Mouse (Mus musculus): ENCODE measurements around the gene Bdkrb1. TPM values are rescaled to one million over a fixed set of nuclear protein-coding genes. Genes with fewer than 3 reads are reported as not detected.

The Bdkrb1 gene
- polyA plus RNA-seq, 1 experiment from 2014 or later = 0.33 TPM

- Histone ChIP-seq H3K4me1 (replicated peaks; ENCODE audit: control insufficient read depth, insufficient read depth, low read length) (no peaks in the 10 kb centered on the region), H3K9ac (no peak overlapping the region), H3K27me3 (ENCODE audit: control insufficient read depth, insufficient read depth, low read length) (no peaks in the 10 kb centered on the region), H3K27ac (no peak overlapping the region), H3K36me3 (replicated peaks; ENCODE audit: control insufficient read depth, insufficient read depth) (peaks cover 21% of the 10 kb centered on the region), H3K4me2 (replicated peaks) (no peak overlapping the region), H3K4me3 (replicated peaks; ENCODE audit: low read length) (no peak overlapping the region), H3K9me3 (ENCODE audit: control insufficient read depth, low read length) (no peaks in the 10 kb centered on the region)
- DNase-seq (ENCODE audit: low spot score) (peak; percentile 84), ATAC-seq (ENCODE audit: low FRiP score) (peak; percentile 64; the same call in 1 of the 2 replicates)
- 10% methylated on average over 7 of the region's 7 CpGs for WGBS
These were observed 8.9 kb downstream of the Bdkrb1 start for GRCm38 (mm10) chr12:105611748-105612147.

- H3K36me3 ChIP-seq (replicated peaks; ENCODE audit: control insufficient read depth, insufficient read depth) = peaks cover 38% of the 10 kb centered on the region
- H3K27me3 ChIP-seq (ENCODE audit: control insufficient read depth, insufficient read depth, low read length) = no peaks in the 10 kb centered on the region
- H3K9me3 ChIP-seq (ENCODE audit: control insufficient read depth, low read length) = no peaks in the 10 kb centered on the region
- H3K4me1 ChIP-seq (replicated peaks; ENCODE audit: control insufficient read depth, insufficient read depth, low read length) = no peaks in the 10 kb centered on the region
- H3K9ac ChIP-seq = no peak overlapping the region
- H3K4me2 ChIP-seq (replicated peaks) = no peak overlapping the region
- WGBS = 90% methylated on average over 10 of the region's 10 CpGs
- no peak overlapping the region for H3K27ac ChIP-seq
- no peak for DNase-seq (ENCODE audit: low spot score)
- no peak overlapping the region for H3K4me3 ChIP-seq (replicated peaks; ENCODE audit: low read length)
- ATAC-seq (ENCODE audit: low FRiP score) = no peak
These were observed 10.7 kb downstream of the Bdkrb1 start for GRCm38 (mm10) chr12:105613559-105613958.

- H3K4me3 ChIP-seq (replicated peaks; ENCODE audit: low read length) = no peak overlapping the region
- 96% methylated on average over 7 of the region's 7 CpGs for WGBS
- H3K27me3 ChIP-seq (ENCODE audit: control insufficient read depth, insufficient read depth, low read length) = no peaks in the 10 kb centered on the region
- no peaks in the 10 kb centered on the region for H3K9me3 ChIP-seq (ENCODE audit: control insufficient read depth, low read length)
- ATAC-seq (ENCODE audit: low FRiP score) (no peak), DNase-seq (ENCODE audit: low spot score) (no peak)
- peaks cover 82% of the 10 kb centered on the region for H3K36me3 ChIP-seq (replicated peaks; ENCODE audit: control insufficient read depth, insufficient read depth)
- H3K9ac ChIP-seq = no peak overlapping the region
- no peak overlapping the region for H3K4me2 ChIP-seq (replicated peaks)
- H3K27ac ChIP-seq = no peak overlapping the region
- no peaks in the 10 kb centered on the region for H3K4me1 ChIP-seq (replicated peaks; ENCODE audit: control insufficient read depth, insufficient read depth, low read length)
These were observed 19.2 kb downstream of the Bdkrb1 start for GRCm38 (mm10) chr12:105622048-105622447.

- Histone ChIP-seq H3K27me3 (ENCODE audit: control insufficient read depth, insufficient read depth, low read length) (no peaks in the 10 kb centered on the region), H3K9ac (no peak overlapping the region), H3K27ac (no peak overlapping the region), H3K4me3 (replicated peaks; ENCODE audit: low read length) (no peak overlapping the region), H3K4me2 (replicated peaks) (no peak overlapping the region), H3K4me1 (replicated peaks; ENCODE audit: control insufficient read depth, insufficient read depth, low read length) (no peaks in the 10 kb centered on the region), H3K36me3 (replicated peaks; ENCODE audit: control insufficient read depth, insufficient read depth) (peaks cover 80% of the 10 kb centered on the region), H3K9me3 (ENCODE audit: control insufficient read depth, low read length) (no peaks in the 10 kb centered on the region)
- no peak for ATAC-seq (ENCODE audit: low FRiP score)
- DNase-seq (ENCODE audit: low spot score) = no peak
- WGBS = 58% methylated on average over 12 of the region's 12 CpGs
These were observed 20.2 kb downstream of the Bdkrb1 start for GRCm38 (mm10) chr12:105622981-105623539.

- WGBS = 84% methylated on average over 7 of the region's 7 CpGs
- Histone ChIP-seq H3K9me3 (ENCODE audit: control insufficient read depth, low read length) (no peaks in the 10 kb centered on the region), H3K4me1 (replicated peaks; ENCODE audit: control insufficient read depth, insufficient read depth, low read length) (no peaks in the 10 kb centered on the region), H3K9ac (no peak overlapping the region), H3K27me3 (ENCODE audit: control insufficient read depth, insufficient read depth, low read length) (no peaks in the 10 kb centered on the region), H3K4me2 (replicated peaks) (no peak overlapping the region), H3K27ac (no peak overlapping the region), H3K36me3 (replicated peaks; ENCODE audit: control insufficient read depth, insufficient read depth) (peaks cover 66% of the 10 kb centered on the region), H3K4me3 (replicated peaks; ENCODE audit: low read length) (no peak overlapping the region)
- DNase-seq (ENCODE audit: low spot score) (no peak), ATAC-seq (ENCODE audit: low FRiP score) (no peak)
These were observed 22.9 kb downstream of the Bdkrb1 start for GRCm38 (mm10) chr12:105625798-105626197.

- Histone ChIP-seq H3K4me3 (replicated peaks; ENCODE audit: low read length) (no peak overlapping the region), H3K4me2 (replicated peaks) (no peak overlapping the region), H3K9me3 (ENCODE audit: control insufficient read depth, low read length) (no peaks in the 10 kb centered on the region), H3K36me3 (replicated peaks; ENCODE audit: control insufficient read depth, insufficient read depth) (peaks cover 79% of the 10 kb centered on the region), H3K27me3 (ENCODE audit: control insufficient read depth, insufficient read depth, low read length) (no peaks in the 10 kb centered on the region), H3K9ac (no peak overlapping the region), H3K4me1 (replicated peaks; ENCODE audit: control insufficient read depth, insufficient read depth, low read length) (no peaks in the 10 kb centered on the region), H3K27ac (no peak overlapping the region)
- WGBS = 94% methylated on average over 13 of the region's 13 CpGs
- DNase-seq (ENCODE audit: low spot score) = no peak
- no peak for ATAC-seq (ENCODE audit: low FRiP score)
These were observed 31.6 kb downstream of the Bdkrb1 start for GRCm38 (mm10) chr12:105634374-105635067.

- H3K4me2 ChIP-seq (replicated peaks) = no peak overlapping the region
- DNase-seq (ENCODE audit: low spot score) (no peak), ATAC-seq (ENCODE audit: low FRiP score) (no peak)
- 92% methylated on average over 9 of the region's 9 CpGs for WGBS
- no peak overlapping the region for H3K4me3 ChIP-seq (replicated peaks; ENCODE audit: low read length)
- no peaks in the 10 kb centered on the region for H3K27me3 ChIP-seq (ENCODE audit: control insufficient read depth, insufficient read depth, low read length)
- no peaks in the 10 kb centered on the region for H3K4me1 ChIP-seq (replicated peaks; ENCODE audit: control insufficient read depth, insufficient read depth, low read length)
- peaks cover 96% of the 10 kb centered on the region for H3K36me3 ChIP-seq (replicated peaks; ENCODE audit: control insufficient read depth, insufficient read depth)
- no peak overlapping the region for H3K27ac ChIP-seq
- H3K9ac ChIP-seq = no peak overlapping the region
- no peaks in the 10 kb centered on the region for H3K9me3 ChIP-seq (ENCODE audit: control insufficient read depth, low read length)
These were observed 33.7 kb downstream of the Bdkrb1 start for GRCm38 (mm10) chr12:105636551-105636950.

- H3K4me2 ChIP-seq (replicated peaks) = no peak overlapping the region
- WGBS = 79% methylated on average over 4 of the region's 4 CpGs
- DNase-seq (ENCODE audit: low spot score) = no peak
- no peaks in the 10 kb centered on the region for H3K4me1 ChIP-seq (replicated peaks; ENCODE audit: control insufficient read depth, insufficient read depth, low read length)
- no peak overlapping the region for H3K4me3 ChIP-seq (replicated peaks; ENCODE audit: low read length)
- no peak overlapping the region for H3K9ac ChIP-seq
- H3K27me3 ChIP-seq (ENCODE audit: control insufficient read depth, insufficient read depth, low read length) = no peaks in the 10 kb centered on the region
- no peak for ATAC-seq (ENCODE audit: low FRiP score)
- no peaks in the 10 kb centered on the region for H3K9me3 ChIP-seq (ENCODE audit: control insufficient read depth, low read length)
- no peak overlapping the region for H3K27ac ChIP-seq
- H3K36me3 ChIP-seq (replicated peaks; ENCODE audit: control insufficient read depth, insufficient read depth) = peaks cover 99% of the 10 kb centered on the region
These were observed 34.7 kb downstream of the Bdkrb1 start for GRCm38 (mm10) chr12:105637554-105637953.

- H3K36me3 ChIP-seq (replicated peaks; ENCODE audit: control insufficient read depth, insufficient read depth) = peaks cover 97% of the 10 kb centered on the region
- no peak for ATAC-seq (ENCODE audit: low FRiP score)
- H3K9ac ChIP-seq = no peak overlapping the region
- H3K4me1 ChIP-seq (replicated peaks; ENCODE audit: control insufficient read depth, insufficient read depth, low read length) = no peaks in the 10 kb centered on the region
- H3K9me3 ChIP-seq (ENCODE audit: control insufficient read depth, low read length) = no peaks in the 10 kb centered on the region
- 96% methylated on average over 11 of the region's 11 CpGs for WGBS
- no peak for DNase-seq (ENCODE audit: low spot score)
- H3K4me2 ChIP-seq (replicated peaks) = no peak overlapping the region
- no peak overlapping the region for H3K4me3 ChIP-seq (replicated peaks; ENCODE audit: low read length)
- H3K27ac ChIP-seq = no peak overlapping the region
- H3K27me3 ChIP-seq (ENCODE audit: control insufficient read depth, insufficient read depth, low read length) = no peaks in the 10 kb centered on the region
These were observed 40.0 kb downstream of the Bdkrb1 start for GRCm38 (mm10) chr12:105642770-105643321.

All from hindbrain, embryonic 14.5 days (tissue).